Mouse (Mus musculus): ENCODE measurements around the gene Gm15085. TPM values are rescaled to one million over a fixed set of nuclear protein-coding genes. Genes with fewer than 3 reads are reported as not detected.
"Not testable (repeated sequence)": the region's sequence is repeated elsewhere in the genome, so short reads cannot be mapped to it uniquely, and the experiment has no call there.

Gm15085 gene
- not detected in 3 replicates for total RNA-seq (2017)

DNA sequence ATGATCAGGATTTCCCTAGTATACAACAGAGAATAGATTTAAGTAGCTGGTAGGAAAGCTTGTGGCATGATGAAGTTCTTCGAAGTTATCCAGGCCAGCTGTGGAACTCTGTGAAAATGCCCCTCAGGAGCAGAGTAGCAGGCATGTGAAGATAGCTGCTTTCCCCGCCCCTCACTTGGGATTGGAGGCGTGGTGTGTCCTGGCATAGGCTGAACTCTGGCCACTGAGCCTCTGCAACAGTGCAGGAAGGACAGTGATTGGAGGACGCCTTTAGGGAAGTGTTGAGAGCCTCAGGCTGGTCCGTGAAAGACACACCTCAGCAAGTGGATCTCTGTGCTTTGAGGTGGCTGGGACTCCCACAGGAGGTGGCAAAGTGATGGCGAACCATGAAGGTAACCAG, at the start of gene Gm15085:
Gene Gm15085 (plus strand): TSS at position 301 of the 400 bp plus-strand sequence.
- not testable (repeated sequence) for ATAC-seq (replicated peaks; ENCODE audit: insufficient number of reproducible peaks, low FRiP score, low TSS enrichment, poor library complexity, severe bottlenecking)

Other genes starting within 250 kb of the Gm15085 start
- gene Gm15093, start 175.2 kb upstream of the Gm15085 start, total RNA-seq (2017), result not detected in 3 replicates
- gene Gm10439, start 147.0 kb downstream of the Gm15085 start, total RNA-seq (2017), result not detected in 3 replicates